Mouse (Mus musculus) thymus, adult 2 months (tissue): ENCODE results near the gene U2af1l4. TPM values are rescaled to one million over a fixed set of nuclear protein-coding genes. Genes with fewer than 3 reads are reported as not detected.

Source experiments
- DNase-seq: peaks from one replicate; pipeline ENCODE4 v3.0.0; 2021
- H3K27ac ChIP-seq: fragments of 200-500 bp; 2 replicates; pipeline ENCODE4 v1.5.1; 2012; ENCODE audit warnings: low read length, control low read depth; ENCODE audit not compliant: control insufficient read depth, insufficient read depth
- H3K27me3 ChIP-seq: fragments of 200-500 bp; 2 replicates; pipeline ENCODE4 v1.6.1; 2012; ENCODE audit warnings: mild to moderate bottlenecking, low read length, moderate library complexity, mixed read lengths; ENCODE audit not compliant: control insufficient read depth, insufficient read depth
- H3K36me3 ChIP-seq: fragments of 200-500 bp; 2 replicates; pipeline ENCODE4 v1.6.1; 2012; ENCODE audit warnings: mild to moderate bottlenecking, low read length, moderate library complexity; ENCODE audit not compliant: control insufficient read depth, insufficient read depth
- H3K4me1 ChIP-seq: fragments of 200-500 bp; replicated peaks from 2 replicates; pipeline ENCODE4 v1.6.1; 2012; ENCODE audit warnings: low read length; ENCODE audit not compliant: control insufficient read depth, insufficient read depth
- H3K4me3 ChIP-seq: fragments of 200-500 bp; 2 replicates; pipeline ENCODE4 v1.5.1; 2012; ENCODE audit warnings: mild to moderate bottlenecking, low read length, control low read depth, moderate library complexity; ENCODE audit not compliant: control insufficient read depth, insufficient read depth
- CTCF ChIP-seq: fragments of 200-500 bp; IDR thresholded peaks from 2 replicates; pipeline ENCODE4 v1.5.1; 2012; ENCODE audit warnings: mild to moderate bottlenecking, control low read depth, low read length, moderate library complexity, borderline replicate concordance; ENCODE audit not compliant: control insufficient read depth, poor library complexity, insufficient read depth; ENCODE audit errors: extremely low read depth
- POLR2A ChIP-seq: fragments of 200-500 bp; IDR thresholded peaks from 2 replicates; pipeline ENCODE4 v1.6.1; 2012; ENCODE audit warnings: mild to moderate bottlenecking, low read length, control low read depth, moderate library complexity; ENCODE audit not compliant: control insufficient read depth, poor library complexity, insufficient read depth; ENCODE audit errors: extremely low read depth
- whole genome bisulfite sequencing: fragments of 180-500 bp; shearing (Covaris S2); methylation state at CpG from one replicate; pipeline ENCODE4 v1.1.7; 2018; 5-methylcytosine and 5-hydroxymethylcytosine counted together
- polyA plus RNA-seq: library from polyadenylated mRNA; depleted of rRNA; stranded (reverse); fragments of >200 nt; gene quantifications from 2 replicates; pipeline ENCODE4 v1.2.3, GENCODE M21; 2012

U2af1l4 gene
- polyA plus RNA-seq, 1 experiment, result 84.2 TPM

- Histone ChIP-seq H3K36me3 (peaks cover 19% of the 10 kb centered on the region), H3K4me1 (peaks cover 21% of the 10 kb centered on the region), H3K27me3 (no peaks in the 10 kb centered on the region), H3K27ac (peak within 1 kb of the TSS; percentile 29; the same call in 1 of the 2 replicates), H3K4me3 (peak within 1 kb of the TSS; percentile 73)
- WGBS, result under 1% methylated on average over 20 of the region's 20 CpGs
- DNase-seq, result peak; percentile 95
- 0 out of 2 replicates have a peak, but pooled peaks have one; percentile 31 for TF ChIP-seq CTCF
- peak; percentile 66; the same call in 1 of the 2 replicates for TF ChIP-seq POLR2A
Measured at GRCm38 (mm10) chr7:30559443-30559954, 3.6 kb upstream of the U2af1l4 start, which contains the start of gene Lin37. Gene Lin37, minus strand, starts transcription at chr7:30559838.

GRCm38 (mm10) chr7:30560296-30560695, 2.8 kb upstream of the U2af1l4 start:
- Histone ChIP-seq H3K27ac (no peak overlapping the region), H3K4me1 (peaks cover 25% of the 10 kb centered on the region), H3K36me3 (peaks cover 14% of the 10 kb centered on the region), H3K27me3 (no peaks in the 10 kb centered on the region), H3K4me3 (no peak overlapping the region)
- 88% methylated on average over 2 of the region's 2 CpGs for WGBS
- TF ChIP-seq CTCF, result no peak
- TF ChIP-seq POLR2A, result no peak
- no peak for DNase-seq

GRCm38 (mm10) chr7:30562526-30563116, 480 bp upstream of the U2af1l4 start:
- DNase-seq, result no peak
- H3K36me3 ChIP-seq, result no peaks in the 10 kb centered on the region
- TF ChIP-seq CTCF (no peak), POLR2A (no peak)
- H3K27ac ChIP-seq, result peak overlapping the region; percentile 72
- H3K27me3 ChIP-seq, result no peaks in the 10 kb centered on the region
- under 1% methylated on average over 27 of the region's 27 CpGs for WGBS
- peak overlapping the region; percentile 69 for H3K4me3 ChIP-seq
- peaks cover 25% of the 10 kb centered on the region for H3K4me1 ChIP-seq

- whole genome bisulfite sequencing, result 20% methylated on average over 6 of the region's 6 CpGs
- no peaks in the 10 kb centered on the region for H3K27me3 ChIP-seq
- no peak for TF ChIP-seq CTCF
- no peak for TF ChIP-seq POLR2A
- peak overlapping the region; percentile 91 for H3K27ac ChIP-seq
- peak overlapping the region; percentile 86 for H3K4me3 ChIP-seq
- H3K4me1 ChIP-seq, result peaks cover 18% of the 10 kb centered on the region
- DNase-seq, result peak; percentile 72
- peaks cover 5% of the 10 kb centered on the region for H3K36me3 ChIP-seq
Measured at GRCm38 (mm10) chr7:30563906-30564280, 792 bp downstream of the U2af1l4 start.

DNA sequence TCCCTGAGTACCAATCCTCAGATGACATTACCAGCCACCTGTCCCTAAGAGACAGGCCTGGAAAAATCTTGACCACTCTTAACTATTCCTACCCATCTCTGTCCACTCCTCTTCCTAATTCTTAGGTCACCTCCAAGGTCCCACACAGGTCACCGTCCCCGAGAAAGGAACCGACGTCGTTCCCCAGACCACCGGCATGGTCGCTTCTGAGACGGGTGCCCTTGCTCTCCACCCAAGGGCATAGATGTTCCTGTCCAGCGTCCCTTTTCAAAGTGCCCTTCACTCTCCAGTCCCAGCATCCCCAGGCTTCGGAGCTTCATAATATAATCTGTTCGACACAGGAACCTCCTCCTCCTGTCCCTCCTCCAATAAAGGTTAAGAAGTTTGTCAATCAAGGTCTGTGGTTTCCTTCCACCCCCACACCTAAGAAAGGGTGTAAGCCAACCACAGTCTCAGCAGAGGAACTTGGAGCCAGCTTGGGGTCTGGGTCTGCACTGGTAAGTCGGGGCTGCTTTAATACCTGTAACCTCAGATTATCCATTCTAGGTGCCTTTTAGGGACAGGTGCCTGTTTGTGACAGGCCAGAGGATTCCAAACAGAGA, 2.0 kb downstream of the U2af1l4 start, which contains the start of gene Igflr1:
Gene Igflr1, plus strand, starts transcription at position 458 of the 602 bp plus-strand sequence.
- peak within 1 kb of the TSS; percentile 22 for H3K27ac ChIP-seq
- no peaks in the 10 kb centered on the region for H3K27me3 ChIP-seq
- no peak within 1 kb of the TSS for H3K4me3 ChIP-seq
- 93% methylated on average over 12 of the region's 12 CpGs for WGBS
- no peak for DNase-seq
- TF ChIP-seq POLR2A, result no peak
- no peak for TF ChIP-seq CTCF
- H3K36me3 ChIP-seq, result peaks cover 17% of the 10 kb centered on the region
- peaks cover 18% of the 10 kb centered on the region for H3K4me1 ChIP-seq

- WGBS, result 90% methylated on average over 9 of the region's 9 CpGs
Measured at GRCm38 (mm10) chr7:30566033-30566432, 2.9 kb downstream of the U2af1l4 start.

More at GRCm38 (mm10) chr7:30566033-30566432, 2.9 kb downstream of the U2af1l4 start:
- DNase-seq, result no peak
- Histone ChIP-seq H3K4me3 (no peak overlapping the region), H3K27me3 (no peaks in the 10 kb centered on the region), H3K27ac (no peak overlapping the region), H3K4me1 (peaks cover 18% of the 10 kb centered on the region), H3K36me3 (peaks cover 20% of the 10 kb centered on the region)
- no peak for TF ChIP-seq POLR2A
- TF ChIP-seq CTCF, result no peak
